Mouse (Mus musculus) kidney, postnatal 0 days (tissue): ENCODE data around the gene Ptprf. TPM values are rescaled to one million over a fixed set of nuclear protein-coding genes. Genes with fewer than 3 reads are reported as not detected.

Experiments
- ATAC-seq: fragments of 200-750 bp; cut with Nextera tagmentation; replicated peaks from 2 replicates; pipeline ENCODE4 v1.8.0; 2017; ENCODE audit warnings: low read depth, moderate number of reproducible peaks, moderate TSS enrichment, moderate library complexity; ENCODE audit not compliant: low FRiP score
- DNase-seq: peaks from one replicate; pipeline ENCODE4 v3.0.0-alpha.2; 2016; ENCODE audit warnings: low spot score
- H3K27ac ChIP-seq: fragments of 300-500 bp; sonication (generic); 2 replicates; pipeline ENCODE4 v1.5.1; 2014; ENCODE audit warnings: mild to moderate bottlenecking
- H3K27me3 ChIP-seq: fragments of 300-500 bp; sonication (generic); 2 replicates; pipeline ENCODE4 v1.6.1; 2014; ENCODE audit warnings: low read length, mixed read lengths; ENCODE audit not compliant: insufficient read depth
- H3K36me3 ChIP-seq: fragments of 300-500 bp; sonication (generic); 2 replicates; pipeline ENCODE4 v1.6.1; 2014; ENCODE audit warnings: low read length, mixed read lengths; ENCODE audit not compliant: insufficient read depth
- H3K4me1 ChIP-seq: fragments of 300-500 bp; sonication (generic); replicated peaks from 2 replicates; pipeline ENCODE4 v1.6.1; 2014; ENCODE audit warnings: antibody characterized with exemption, low read length, mixed read lengths; ENCODE audit not compliant: insufficient read depth
- H3K4me2 ChIP-seq: fragments of 300-500 bp; sonication (generic); 2 replicates; pipeline ENCODE4 v1.6.1; 2014; ENCODE audit warnings: mild to moderate bottlenecking, low read length, moderate library complexity, mixed read lengths
- H3K4me3 ChIP-seq: fragments of 300-500 bp; sonication (generic); replicated peaks from 2 replicates; pipeline ENCODE4 v1.5.1; 2014; ENCODE audit warnings: low read depth, low read length
- H3K9ac ChIP-seq: fragments of 300-500 bp; sonication (generic); 2 replicates; pipeline ENCODE4 v1.6.1; 2014; ENCODE audit warnings: low read depth, low read length
- H3K9me3 ChIP-seq: fragments of 300-500 bp; sonication (generic); replicated peaks from 2 replicates; pipeline ENCODE4 v1.6.1; 2016; ENCODE audit warnings: low read length, inconsistent platforms, mixed read lengths
- CTCF ChIP-seq: IDR thresholded peaks from 2 replicates; pipeline ENCODE4 v1.5.1; 2016; ENCODE audit warnings: antibody characterized with exemption, low read depth, mild to moderate bottlenecking, moderate library complexity
- WGBS: fragments of 180-500 bp; shearing (Covaris S2); extraction: QIAGEN DNeasy Blood & Tissue Kit; methylation state at CpG from one replicate; pipeline ENCODE4 v1.1.7; 2014; 5-methylcytosine and 5-hydroxymethylcytosine counted together
- polyA plus RNA-seq: library from polyadenylated mRNA; unstranded; fragments of >200 nt; fragmentation: Nextera tagmentation; extraction: Ambion mirVana; gene quantifications from 2 replicates; pipeline ENCODE4 v1.2.1, GENCODE M21; 2015

Gene Ptprf
- polyA plus RNA-seq, 1 experiment from 2014 or later = 34.0 TPM

DNA sequence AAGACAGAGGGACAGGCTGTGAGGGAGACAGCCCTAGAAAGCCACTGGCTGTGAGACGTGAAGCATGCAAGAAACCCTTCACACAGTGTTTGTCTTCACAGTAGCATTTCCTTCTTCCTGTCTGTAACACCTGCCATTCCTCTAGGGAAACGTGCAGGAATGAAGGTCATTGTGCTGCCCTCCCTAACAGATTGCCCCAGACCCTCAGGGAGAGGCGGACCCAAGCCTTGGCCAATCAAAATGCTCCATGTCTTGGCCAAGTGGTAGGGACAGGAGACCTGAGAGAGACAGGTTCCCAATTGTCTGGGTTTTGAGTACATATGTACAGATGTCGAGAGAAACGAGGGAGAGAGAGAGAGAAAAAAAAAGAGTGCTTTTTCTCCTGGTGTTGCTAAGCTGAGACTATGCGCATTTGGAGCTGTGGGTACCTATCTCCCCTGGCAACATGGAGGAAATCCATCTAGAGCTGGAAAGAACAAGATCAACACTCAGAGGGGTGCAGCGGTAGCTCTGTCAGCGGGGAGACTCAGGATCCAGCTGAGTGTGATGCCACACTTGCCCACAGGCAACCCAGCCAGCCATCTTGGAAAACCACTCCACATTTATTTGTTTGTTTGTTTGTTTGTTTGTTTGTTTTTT lies 28.6 kb upstream of the Ptprf start:
- Histone ChIP-seq H3K36me3 (no peaks in the 10 kb centered on the region), H3K27ac (no peak overlapping the region), H3K4me3 (no peak overlapping the region), H3K9me3 (no peaks in the 10 kb centered on the region), H3K4me1 (no peaks in the 10 kb centered on the region), H3K4me2 (peak overlapping the region; percentile 7; the same call in 1 of the 2 replicates), H3K9ac (no peak overlapping the region), H3K27me3 (no peaks in the 10 kb centered on the region)
- ATAC-seq (no peak; the same call in 1 of the 2 replicates), DNase-seq (no peak)
- WGBS = 37% methylated on average over 8 of the region's 8 CpGs
- TF ChIP-seq CTCF = no peak

DNA sequence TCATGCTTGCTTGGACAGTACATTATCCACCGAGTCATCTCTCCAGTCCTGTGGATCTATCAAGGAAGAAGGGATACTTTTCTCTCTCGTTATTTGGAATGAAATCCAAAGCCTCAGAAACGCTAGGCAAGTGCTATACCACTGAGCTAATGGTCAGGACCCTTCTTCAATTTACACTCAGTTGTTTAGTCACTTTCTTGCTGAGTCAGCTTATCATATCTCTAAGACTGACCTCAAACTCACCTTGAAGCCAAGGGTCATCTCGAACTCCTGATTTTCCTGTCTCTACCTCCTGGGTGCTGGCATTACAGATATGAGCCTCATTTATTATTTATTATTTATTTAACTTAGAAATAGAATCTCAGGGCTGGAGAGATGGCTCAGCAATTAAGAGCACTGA lies 25.5 kb upstream of the Ptprf start:
- ATAC-seq = no peak
- Histone ChIP-seq H3K9me3 (no peaks in the 10 kb centered on the region), H3K4me1 (no peaks in the 10 kb centered on the region), H3K9ac (no peak overlapping the region), H3K27ac (no peak overlapping the region), H3K36me3 (no peaks in the 10 kb centered on the region), H3K27me3 (no peaks in the 10 kb centered on the region), H3K4me2 (no peak overlapping the region), H3K4me3 (no peak overlapping the region)
- no peak for DNase-seq
- no peak for TF ChIP-seq CTCF
- 84% methylated on average over 4 of the region's 4 CpGs for WGBS

DNA sequence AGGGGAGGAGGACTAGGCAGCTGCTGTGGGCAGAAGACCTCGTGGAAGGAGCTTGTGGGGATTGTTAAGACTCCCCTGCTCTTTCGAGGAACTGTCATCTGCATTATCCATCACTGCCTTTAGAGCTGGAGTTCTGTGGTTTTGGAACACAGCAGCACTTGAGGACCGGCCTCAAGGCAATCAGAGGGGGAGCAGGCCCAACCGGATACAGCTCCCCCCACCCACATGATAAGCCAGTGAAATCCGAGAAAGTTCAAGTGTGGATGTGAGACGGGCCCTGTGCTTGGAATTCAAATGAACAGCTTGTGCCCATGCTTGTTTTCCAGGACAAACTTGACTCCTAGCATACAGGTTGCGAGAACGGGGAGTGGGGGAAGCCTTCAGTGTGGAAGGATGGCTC lies 24.1 kb upstream of the Ptprf start:
- Histone ChIP-seq H3K36me3 (no peaks in the 10 kb centered on the region), H3K27ac (no peak overlapping the region), H3K27me3 (no peaks in the 10 kb centered on the region), H3K9ac (no peak overlapping the region), H3K4me3 (no peak overlapping the region), H3K4me2 (no peak overlapping the region), H3K4me1 (no peaks in the 10 kb centered on the region), H3K9me3 (no peaks in the 10 kb centered on the region)
- DNase-seq (peak; percentile 69), ATAC-seq (no peak)
- TF ChIP-seq CTCF = no peak
- WGBS = 20% methylated on average over 8 of the region's 8 CpGs

DNA sequence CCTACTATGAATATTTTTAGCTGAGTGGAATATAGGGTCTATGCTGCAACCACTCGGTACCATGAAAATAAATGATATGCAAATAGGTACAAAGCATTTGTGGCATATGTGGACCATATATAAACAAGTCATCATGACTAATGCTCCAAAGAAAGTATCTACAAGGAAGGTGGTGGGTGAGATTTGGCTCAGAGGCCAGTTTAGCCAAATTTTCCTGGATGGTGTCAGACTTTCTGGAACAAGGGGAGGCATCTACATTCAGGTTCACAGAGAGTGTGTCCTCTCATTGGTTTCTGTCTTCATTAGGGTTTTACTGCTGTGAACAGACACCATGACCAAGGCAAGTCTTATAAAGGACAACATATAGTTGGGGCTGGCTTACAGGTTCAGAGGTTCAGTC lies 19.3 kb upstream of the Ptprf start:
- 97% methylated on average over 1 of the region's 1 CpGs for WGBS
- no peak for ATAC-seq
- no peaks in the 10 kb centered on the region for H3K9me3 ChIP-seq
- no peak for DNase-seq
- H3K4me3 ChIP-seq = no peak overlapping the region
- no peak for TF ChIP-seq CTCF
- H3K27ac ChIP-seq = no peak overlapping the region
- H3K4me2 ChIP-seq = no peak overlapping the region
- no peaks in the 10 kb centered on the region for H3K4me1 ChIP-seq
- no peak overlapping the region for H3K9ac ChIP-seq
- no peaks in the 10 kb centered on the region for H3K27me3 ChIP-seq
- no peaks in the 10 kb centered on the region for H3K36me3 ChIP-seq

DNA sequence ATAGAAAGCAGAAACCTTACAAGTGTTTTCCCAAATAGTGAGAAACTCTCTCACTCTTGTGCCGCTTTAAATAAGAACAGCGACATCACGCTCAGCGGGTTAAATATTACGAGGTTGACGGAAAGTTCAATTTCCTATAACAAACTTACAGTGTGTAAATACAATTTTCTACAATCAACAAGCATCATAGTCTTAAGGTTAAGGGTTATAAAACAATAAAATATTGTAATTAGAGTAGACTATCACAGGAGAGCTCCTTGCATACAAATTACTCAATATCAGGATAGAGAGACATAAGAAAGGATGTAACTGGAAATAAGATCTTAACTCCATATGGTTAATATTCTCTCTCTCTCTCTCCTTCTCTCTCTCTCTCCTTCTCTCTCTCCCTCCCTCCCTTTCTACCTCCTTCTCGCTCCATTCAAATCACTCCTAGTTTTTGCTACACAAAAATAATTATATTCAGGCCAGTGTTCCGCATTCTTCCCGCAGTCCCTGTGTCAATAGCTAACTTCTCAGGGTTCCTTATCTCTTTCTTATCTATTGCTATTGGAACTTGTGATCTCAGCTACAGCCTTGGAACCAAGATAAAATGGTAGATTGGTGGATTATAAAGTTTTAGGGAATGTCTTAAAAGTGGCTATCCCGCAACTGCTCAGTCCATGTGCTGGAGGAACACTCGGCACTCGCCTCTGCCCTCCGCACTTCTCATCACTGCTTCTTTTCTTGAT lies 16.5 kb upstream of the Ptprf start:
- Histone ChIP-seq H3K9ac (no peak overlapping the region), H3K4me3 (no peak overlapping the region), H3K36me3 (no peaks in the 10 kb centered on the region), H3K9me3 (no peaks in the 10 kb centered on the region), H3K4me2 (no peak overlapping the region), H3K27ac (no peak overlapping the region), H3K4me1 (no peaks in the 10 kb centered on the region), H3K27me3 (no peaks in the 10 kb centered on the region)
- DNase-seq (no peak), ATAC-seq (no peak)
- 85% methylated on average over 13 of the region's 13 CpGs for WGBS
- TF ChIP-seq CTCF = no peak

DNA sequence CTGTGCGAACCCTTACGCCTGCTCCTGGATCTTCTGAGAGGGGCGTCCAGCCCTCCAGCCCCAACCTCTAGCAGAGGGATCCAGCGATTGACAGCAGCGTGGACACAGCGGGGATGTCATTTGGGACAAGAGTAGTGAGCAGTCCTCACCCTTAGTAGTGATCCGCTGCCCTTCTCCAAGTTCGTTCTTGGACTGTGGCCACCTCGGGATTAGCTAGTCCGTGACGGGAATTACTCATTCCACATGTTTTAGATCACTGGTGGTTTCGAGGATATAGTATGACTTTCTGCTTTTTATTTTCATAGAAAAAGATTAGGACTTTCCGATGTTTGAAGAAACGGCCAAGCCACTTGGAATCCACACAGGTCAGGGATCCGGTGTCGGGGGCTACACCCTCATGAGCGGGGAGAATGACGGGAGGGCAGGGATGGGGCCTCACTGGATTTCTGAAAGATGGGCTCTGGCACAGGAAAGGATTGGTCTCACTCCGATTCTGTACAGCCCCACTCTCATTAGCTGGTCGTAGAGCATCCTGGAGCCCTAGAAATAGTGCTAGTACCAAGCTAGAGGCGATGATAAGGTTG lies 15.0 kb upstream of the Ptprf start:
- 83% methylated on average over 21 of the region's 21 CpGs for WGBS

More for the DNA sequence above, 15.0 kb upstream of the Ptprf start:
- ATAC-seq (no peak), DNase-seq (no peak)
- Histone ChIP-seq H3K27ac (no peak overlapping the region), H3K4me2 (no peak overlapping the region), H3K27me3 (no peaks in the 10 kb centered on the region), H3K9ac (no peak overlapping the region), H3K36me3 (no peaks in the 10 kb centered on the region), H3K4me1 (no peaks in the 10 kb centered on the region), H3K4me3 (no peak overlapping the region), H3K9me3 (no peaks in the 10 kb centered on the region)
- TF ChIP-seq CTCF = no peak
